Mouse (Mus musculus) urinary bladder, postnatal 25 days (tissue): ENCODE measurements around the gene Zbed3.
"Not testable (repeated sequence)": the region's sequence is repeated elsewhere in the genome, so short reads cannot be mapped to it uniquely, and the experiment has no call there.

Experiments used
- DNase-seq: peaks from one replicate; pipeline ENCODE4 v3.0.0; 2022; ENCODE audit warnings: low spot score

Zbed3 gene

GRCm38 (mm10) chr13:95332086-95332899 is 8.9 kb downstream of the Zbed3 start:
- DNase-seq = no peak

- DNase-seq = no peak
These were observed 12.8 kb downstream of the Zbed3 start for GRCm38 (mm10) chr13:95336122-95336677.

GRCm38 (mm10) chr13:95343470-95343869 is 20.1 kb downstream of the Zbed3 start:
- DNase-seq = no peak

- no peak for DNase-seq
These were observed 22.5 kb downstream of the Zbed3 start for GRCm38 (mm10) chr13:95345869-95346268.

- DNase-seq = peak; percentile 76
These were observed 23.7 kb downstream of the Zbed3 start for GRCm38 (mm10) chr13:95347018-95347696.

- no peak for DNase-seq
These were observed 25.1 kb downstream of the Zbed3 start for GRCm38 (mm10) chr13:95348476-95348875.

GRCm38 (mm10) chr13:95358223-95358622 is 34.8 kb downstream of the Zbed3 start:
- DNase-seq = no peak

- DNase-seq = no peak
These were observed 40.0 kb downstream of the Zbed3 start for GRCm38 (mm10) chr13:95363440-95363839.

GRCm38 (mm10) chr13:95366356-95366755 is 42.9 kb downstream of the Zbed3 start:
- no peak for DNase-seq

- DNase-seq = peak; percentile 81
These were observed 51.5 kb downstream of the Zbed3 start, which contains the start of gene Aggf1 for GRCm38 (mm10) chr13:95374701-95375553. TSS of gene Aggf1 (minus strand) at chr13:95375352.

GRCm38 (mm10) chr13:95375554-95375914 is 52.1 kb downstream of the Zbed3 start:
- no peak for DNase-seq

GRCm38 (mm10) chr13:95376689-95377289 is 53.4 kb downstream of the Zbed3 start:
- DNase-seq = not testable (repeated sequence)

- DNase-seq = peak; percentile 20
These were observed 55.3 kb downstream of the Zbed3 start for GRCm38 (mm10) chr13:95378696-95379095.

GRCm38 (mm10) chr13:95382418-95382817 is 59.0 kb downstream of the Zbed3 start:
- DNase-seq = no peak
